Mouse (Mus musculus) liver, embryonic 13.5 days (tissue): Measurements from ENCODE around the gene Creld1. TPM values are rescaled to one million over a fixed set of nuclear protein-coding genes. Genes with fewer than 3 reads are reported as not detected.

Experiments
- ATAC-seq: fragments of 200-750 bp; cut with Nextera tagmentation; 2 replicates; pipeline ENCODE4 v1.8.0; 2017; ENCODE audit warnings: low read depth, mild to moderate bottlenecking, moderate number of reproducible peaks, moderate library complexity
- DNase-seq: peaks from one replicate; pipeline ENCODE4 v3.0.0; 2022
- H3K27ac ChIP-seq: fragments of 300-500 bp; sonication (generic); 2 replicates; pipeline ENCODE4 v1.5.1; 2015; ENCODE audit warnings: moderate library complexity, mild to moderate bottlenecking, inconsistent platforms
- H3K27me3 ChIP-seq: fragments of 300-500 bp; sonication (generic); 2 replicates; pipeline ENCODE4 v1.6.1; 2015; ENCODE audit warnings: mild to moderate bottlenecking, inconsistent platforms
- H3K36me3 ChIP-seq: fragments of 300-500 bp; sonication (generic); 2 replicates; pipeline ENCODE4 v1.6.1; 2015; ENCODE audit warnings: mild to moderate bottlenecking, inconsistent platforms
- H3K4me1 ChIP-seq: fragments of 300-500 bp; sonication (generic); replicated peaks from 2 replicates; pipeline ENCODE4 v1.6.1; 2015; ENCODE audit warnings: inconsistent platforms
- H3K4me2 ChIP-seq: fragments of 300-500 bp; sonication (generic); 2 replicates; pipeline ENCODE4 v1.6.1; 2015; ENCODE audit warnings: inconsistent platforms, mild to moderate bottlenecking, moderate library complexity
- H3K4me3 ChIP-seq: fragments of 300-500 bp; sonication (generic); replicated peaks from 2 replicates; pipeline ENCODE4 v1.5.1; 2015; ENCODE audit warnings: mild to moderate bottlenecking, inconsistent platforms
- H3K9ac ChIP-seq: fragments of 300-500 bp; sonication (generic); 2 replicates; pipeline ENCODE4 v1.6.1; 2015; ENCODE audit warnings: mild to moderate bottlenecking, inconsistent platforms
- H3K9me3 ChIP-seq: fragments of 300-500 bp; sonication (generic); replicated peaks from 2 replicates; pipeline ENCODE4 v1.6.1; 2016; ENCODE audit warnings: inconsistent platforms
- WGBS: fragments of 180-500 bp; shearing (Covaris S2); methylation state at CpG from one replicate; pipeline ENCODE4 v1.1.7; 2015; ENCODE audit not compliant: insufficient replicate concordance; 5-methylcytosine and 5-hydroxymethylcytosine counted together
- polyA plus RNA-seq: library from polyadenylated mRNA; unstranded; fragments of >200 nt; fragmentation: Nextera tagmentation; extraction: Ambion mirVana; gene quantifications from 2 replicates; pipeline ENCODE4 v1.2.1, GENCODE M21; 2015

Gene Creld1
- 7.4 and 8.0 TPM in 2 replicates for polyA plus RNA-seq

GRCm38 (mm10) chr6:113483100-113483615, at the start of gene Creld1:
Gene Creld1, plus strand, starts transcription at chr6:113483297.
- peak; percentile 97 for ATAC-seq
- H3K27ac ChIP-seq, result peak within 1 kb of the TSS; percentile 76
- peak; percentile 94 for DNase-seq
- H3K27me3 ChIP-seq, result peaks cover 43% of the 10 kb centered on the region
- H3K4me3 ChIP-seq, result peak within 1 kb of the TSS; percentile 73
- H3K36me3 ChIP-seq, result no peaks in the 10 kb centered on the region
- H3K4me2 ChIP-seq, result peak within 1 kb of the TSS; percentile 99
- H3K9ac ChIP-seq, result peak within 1 kb of the TSS; percentile 79
- H3K9me3 ChIP-seq, result no peaks in the 10 kb centered on the region
- H3K4me1 ChIP-seq, result peaks cover 48% of the 10 kb centered on the region
- WGBS, result under 1% methylated on average over 26 of the region's 26 CpGs

- DNase-seq, result no peak
- ATAC-seq, result no peak
- Histone ChIP-seq H3K4me2 (no peak overlapping the region), H3K9me3 (no peaks in the 10 kb centered on the region), H3K27ac (no peak overlapping the region), H3K36me3 (no peaks in the 10 kb centered on the region), H3K27me3 (no peaks in the 10 kb centered on the region), H3K4me1 (no peaks in the 10 kb centered on the region), H3K4me3 (no peak overlapping the region), H3K9ac (no peak overlapping the region)
- WGBS, result 62% methylated on average over 3 of the region's 3 CpGs
Measured at GRCm38 (mm10) chr6:113433661-113434060, 49.4 kb upstream of the Creld1 start.

GRCm38 (mm10) chr6:113434691-113435090, 48.4 kb upstream of the Creld1 start:
- Histone ChIP-seq H3K4me1 (no peaks in the 10 kb centered on the region), H3K36me3 (no peaks in the 10 kb centered on the region), H3K4me2 (no peak overlapping the region), H3K9ac (no peak overlapping the region), H3K27ac (no peak overlapping the region), H3K27me3 (no peaks in the 10 kb centered on the region), H3K9me3 (no peaks in the 10 kb centered on the region), H3K4me3 (no peak overlapping the region)
- no peak for ATAC-seq
- WGBS, result 56% methylated on average over 7 of the region's 7 CpGs
- DNase-seq, result no peak

- Histone ChIP-seq H3K9me3 (no peaks in the 10 kb centered on the region), H3K4me3 (no peak within 1 kb of the TSS), H3K27ac (no peak within 1 kb of the TSS), H3K27me3 (no peaks in the 10 kb centered on the region), H3K4me1 (no peaks in the 10 kb centered on the region), H3K36me3 (no peaks in the 10 kb centered on the region), H3K4me2 (no peak within 1 kb of the TSS), H3K9ac (no peak within 1 kb of the TSS)
- ATAC-seq (no peak), DNase-seq (no peak)
- 70% methylated on average over 9 of the region's 9 CpGs for WGBS
Measured at GRCm38 (mm10) chr6:113435664-113436205, 47.4 kb upstream of the Creld1 start, which contains the start of gene Cidec. Gene Cidec, minus strand, starts transcription at chr6:113435760.

- no peak overlapping the region for H3K4me3 ChIP-seq
- no peaks in the 10 kb centered on the region for H3K9me3 ChIP-seq
- no peak overlapping the region for H3K4me2 ChIP-seq
- no peaks in the 10 kb centered on the region for H3K36me3 ChIP-seq
- H3K27ac ChIP-seq, result no peak overlapping the region
- H3K9ac ChIP-seq, result no peak overlapping the region
- DNase-seq (no peak), ATAC-seq (no peak)
- WGBS, result 63% methylated on average over 12 of the region's 12 CpGs
- peaks cover 9% of the 10 kb centered on the region; the same call in 1 of the 2 replicates for H3K4me1 ChIP-seq
- H3K27me3 ChIP-seq, result no peaks in the 10 kb centered on the region
Measured at GRCm38 (mm10) chr6:113437135-113437534, 46.0 kb upstream of the Creld1 start.

DNA sequence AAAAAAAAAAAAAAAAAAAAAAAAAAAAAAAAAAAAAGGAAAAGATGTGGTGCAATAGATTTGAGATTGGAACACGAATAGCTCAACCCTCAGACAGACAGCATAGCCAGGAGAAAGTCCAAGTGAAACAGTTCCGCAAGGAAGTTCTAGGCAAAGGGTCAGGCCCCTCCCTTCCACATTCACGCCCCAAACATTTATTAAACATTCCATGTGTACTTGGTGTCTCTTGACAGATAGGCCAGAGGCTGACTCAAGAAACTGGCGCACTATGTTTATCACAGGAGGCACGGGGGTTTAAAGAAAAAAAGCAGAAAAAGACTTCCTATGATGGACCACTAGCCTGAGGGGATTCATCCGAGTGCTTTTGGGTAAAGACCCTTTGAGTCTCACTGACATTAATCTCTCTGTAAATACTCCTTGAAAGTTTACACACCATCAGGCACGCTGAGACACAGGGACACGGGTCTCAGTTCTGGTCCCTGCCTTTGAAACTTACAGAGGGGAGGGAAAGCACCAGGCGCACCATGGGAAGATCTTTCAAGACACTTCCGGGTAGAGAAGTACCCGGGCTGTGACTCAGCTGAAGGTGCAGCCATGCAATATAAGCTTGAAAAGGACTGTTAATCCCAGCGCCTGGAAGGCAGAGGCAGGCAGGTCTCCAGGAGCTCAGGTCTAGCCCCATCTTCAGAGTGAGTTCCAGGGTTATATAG, 44.2 kb upstream of the Creld1 start:
- DNase-seq, result no peak
- Histone ChIP-seq H3K36me3 (no peaks in the 10 kb centered on the region), H3K4me1 (peaks cover 22% of the 10 kb centered on the region), H3K27ac (no peak overlapping the region), H3K4me2 (no peak overlapping the region), H3K9me3 (no peaks in the 10 kb centered on the region), H3K9ac (no peak overlapping the region), H3K27me3 (no peaks in the 10 kb centered on the region), H3K4me3 (no peak overlapping the region)
- ATAC-seq, result no peak
- WGBS, result 52% methylated on average over 12 of the region's 12 CpGs

- DNase-seq, result no peak
- Histone ChIP-seq H3K9me3 (no peaks in the 10 kb centered on the region), H3K4me2 (no peak overlapping the region), H3K27me3 (no peaks in the 10 kb centered on the region), H3K9ac (no peak overlapping the region), H3K27ac (no peak overlapping the region), H3K4me3 (no peak overlapping the region), H3K4me1 (peaks cover 29% of the 10 kb centered on the region), H3K36me3 (no peaks in the 10 kb centered on the region)
- 87% methylated on average over 3 of the region's 3 CpGs for WGBS
- ATAC-seq, result no peak
Measured at GRCm38 (mm10) chr6:113440686-113441085, 42.4 kb upstream of the Creld1 start.

DNA sequence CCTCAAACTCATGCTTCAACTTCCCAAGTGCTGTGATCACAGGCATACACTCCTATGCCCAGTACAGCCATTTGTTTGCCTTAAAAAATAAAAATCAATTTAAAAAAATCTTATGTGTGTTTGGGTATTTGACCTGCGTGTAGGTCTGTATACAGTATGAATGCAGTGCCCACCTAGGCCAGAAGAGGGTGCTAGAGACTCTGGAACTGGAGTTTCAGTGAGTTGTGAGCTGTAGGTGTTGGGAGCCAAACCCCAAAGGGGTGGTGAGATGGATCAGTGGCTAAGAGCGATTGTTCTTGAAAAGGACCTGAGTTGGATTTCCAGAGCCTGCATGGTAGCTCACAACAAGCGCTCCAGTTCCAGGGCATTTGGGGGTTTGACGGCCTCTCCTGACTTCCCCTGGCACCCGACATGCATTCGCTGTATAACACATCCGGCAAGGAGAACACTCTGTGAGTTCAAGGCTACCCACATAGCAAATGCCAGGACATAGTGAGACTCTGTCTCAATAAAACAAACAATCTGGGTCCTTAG, 41.9 kb upstream of the Creld1 start:
- no peak overlapping the region for H3K4me3 ChIP-seq
- WGBS, result 49% methylated on average over 7 of the region's 7 CpGs
- no peak overlapping the region for H3K4me2 ChIP-seq
- ATAC-seq (no peak; the same call in 1 of the 2 replicates), DNase-seq (peak; percentile 74)
- H3K27me3 ChIP-seq, result no peaks in the 10 kb centered on the region
- 0 out of 2 replicates have a peak, but pooled peaks cover 3% of the 10 kb centered on the region for H3K36me3 ChIP-seq
- H3K27ac ChIP-seq, result no peak overlapping the region
- peaks cover 29% of the 10 kb centered on the region for H3K4me1 ChIP-seq
- H3K9ac ChIP-seq, result no peak overlapping the region
- no peaks in the 10 kb centered on the region for H3K9me3 ChIP-seq

DNA sequence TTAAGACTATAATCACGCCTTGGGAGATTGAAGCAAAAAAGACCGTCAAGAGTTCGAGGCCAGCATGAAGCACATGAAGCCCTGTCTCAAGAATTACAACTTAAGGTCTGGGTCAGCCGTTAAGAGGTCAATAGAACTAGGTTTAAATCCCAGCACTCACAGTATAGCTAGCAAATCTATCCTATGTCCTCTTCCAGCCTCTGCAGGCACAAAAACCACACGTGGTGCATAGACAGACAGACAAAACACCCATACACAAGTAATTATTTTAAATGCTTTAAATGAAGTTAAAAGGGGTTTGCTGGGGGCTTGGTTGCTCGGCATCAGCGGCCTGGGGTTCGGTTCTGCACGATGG, 41.0 kb upstream of the Creld1 start:
- Histone ChIP-seq H3K36me3 (peaks cover 12% of the 10 kb centered on the region), H3K9me3 (no peaks in the 10 kb centered on the region), H3K9ac (peak overlapping the region; percentile 94), H3K4me1 (peaks cover 29% of the 10 kb centered on the region), H3K4me3 (peak overlapping the region; percentile 87), H3K4me2 (peak overlapping the region; percentile 88), H3K27ac (0 out of 2 replicates have a peak overlapping the region, but pooled peaks have one; percentile 50), H3K27me3 (no peaks in the 10 kb centered on the region)
- 35% methylated on average over 9 of the region's 9 CpGs for WGBS
- ATAC-seq (no peak; the same call in 1 of the 2 replicates), DNase-seq (no peak)

GRCm38 (mm10) chr6:113442442-113443090, 40.5 kb upstream of the Creld1 start, which contains the start of gene Jagn1:
Gene Jagn1, plus strand, starts transcription at chr6:113442569.
- DNase-seq (peak; percentile 86), ATAC-seq (peak; percentile 88)
- Histone ChIP-seq H3K9me3 (no peaks in the 10 kb centered on the region), H3K27ac (peak within 1 kb of the TSS; percentile 50; the same call in 1 of the 2 replicates), H3K4me3 (peak within 1 kb of the TSS; percentile 87), H3K9ac (peak within 1 kb of the TSS; percentile 94), H3K4me2 (peak within 1 kb of the TSS; percentile 88), H3K27me3 (no peaks in the 10 kb centered on the region), H3K4me1 (peaks cover 29% of the 10 kb centered on the region), H3K36me3 (peaks cover 17% of the 10 kb centered on the region)
- WGBS, result under 1% methylated on average over 45 of the region's 45 CpGs

- Histone ChIP-seq H3K9ac (peak overlapping the region; percentile 94), H3K9me3 (no peaks in the 10 kb centered on the region), H3K4me3 (peak overlapping the region; percentile 87), H3K27me3 (no peaks in the 10 kb centered on the region), H3K27ac (peak overlapping the region; percentile 50; the same call in 1 of the 2 replicates), H3K4me2 (peak overlapping the region; percentile 88), H3K4me1 (peaks cover 29% of the 10 kb centered on the region), H3K36me3 (peaks cover 22% of the 10 kb centered on the region)
- ATAC-seq (no peak), DNase-seq (peak; percentile 14)
- 35% methylated on average over 12 of the region's 12 CpGs for WGBS
Measured at GRCm38 (mm10) chr6:113443091-113443490, 40.0 kb upstream of the Creld1 start.
